9 mouse cellular contexts compared by ENCODE assay signal in the genomic region with DNA sequence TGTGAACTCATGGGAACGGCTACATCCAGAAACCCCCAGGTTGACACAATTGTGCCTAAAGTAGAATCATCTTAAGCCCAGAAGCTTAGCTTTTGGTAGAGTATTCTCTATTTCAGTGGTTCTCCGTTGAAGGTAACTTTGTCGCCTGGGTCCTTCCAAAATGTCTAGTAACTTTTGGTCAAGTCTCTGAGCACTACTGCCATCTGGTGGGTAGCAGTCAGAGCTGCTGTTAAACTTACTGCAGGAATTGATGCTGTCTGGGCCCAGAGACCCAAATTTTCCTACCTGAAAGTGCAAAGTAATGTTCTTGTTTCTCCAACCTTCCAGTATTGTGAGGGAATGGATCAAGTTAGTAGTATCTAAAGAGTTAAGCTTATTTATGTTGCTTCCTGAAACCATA. TPM values are rescaled to one million over a fixed set of nuclear protein-coding genes. Genes with fewer than 3 reads are reported as not detected.
A peak's percentile ranks its signal among the peaks of the same experiment; 100 is the strongest.
DNase-seq lines count a peak whose midpoint lies in the region; ATAC-seq and TF ChIP-seq lines count a peak whose summit lies in the region.
"Had no signal": no experiment of that assay in that cellular context is flagged by ENCODE, and none has a peak within 500 bp of the region (broad histone marks: within the 10 kb centered on the region; RNA-seq: fewer than 3 reads in every experiment).

No protein-coding gene starts in this region.

- no peaks in the 10 kb centered on the region for H3K36me3 ChIP-seq in forebrain, postnatal 0 days (ENCODE audit: insufficient read depth)
- H3K36me3 ChIP-seq in forebrain, embryonic 12.5 days (replicated peaks): no peaks in the 10 kb centered on the region
- H3K36me3 ChIP-seq in liver, embryonic 11.5 days (ENCODE audit: control insufficient read depth, insufficient read depth, low read length): no peaks in the 10 kb centered on the region
- H3K36me3 ChIP-seq: liver, embryonic 13.5 days had no signal

- no peak overlapping the region for H3K9ac ChIP-seq in forebrain, postnatal 0 days
- no peak overlapping the region for H3K9ac ChIP-seq in forebrain, embryonic 12.5 days
- no peak overlapping the region for H3K9ac ChIP-seq in liver, embryonic 11.5 days (ENCODE audit: low read depth, low read length)
- H3K9ac ChIP-seq: liver, embryonic 13.5 days had no signal

- CTCF ChIA-PET in Patski (lab: Charles Lee): interaction anchor here (1.0 to 1.3 kb wide), 3 partner anchors 9 to 103 kb away, joined by 3 read pairs; no protein-coding TSS in a partner anchor

- no peak for ATAC-seq in forebrain, postnatal 0 days
- no peak for ATAC-seq in forebrain, embryonic 12.5 days (ENCODE audit: low FRiP score)
- ATAC-seq in liver, embryonic 11.5 days (replicated peaks; ENCODE audit: low FRiP score): no peak
- no peak for ATAC-seq in Patski

- POLR2A ChIA-PET in Patski (lab: Charles Lee): no interaction called here

- no peaks in the 10 kb centered on the region for H3K27me3 ChIP-seq in forebrain, postnatal 0 days (ENCODE audit: insufficient read depth, low read length)
- peaks cover 12% of the 10 kb centered on the region; the same call in 1 of the 2 replicates for H3K27me3 ChIP-seq in forebrain, embryonic 12.5 days
- no peaks in the 10 kb centered on the region for H3K27me3 ChIP-seq in liver, embryonic 11.5 days (replicated peaks; ENCODE audit: control insufficient read depth, insufficient read depth, low read length)
- H3K27me3 ChIP-seq in Patski: peaks cover 39% of the 10 kb centered on the region

- H3K4me2 ChIP-seq in forebrain, postnatal 0 days (ENCODE audit: low read depth): no peak overlapping the region
- H3K4me2 ChIP-seq in forebrain, embryonic 12.5 days: no peak overlapping the region
- no peak overlapping the region for H3K4me2 ChIP-seq in liver, embryonic 11.5 days
- H3K4me2 ChIP-seq: liver, embryonic 13.5 days had no signal

- WGBS in forebrain, postnatal 0 days: 52% methylated on average over 3 of the region's 3 CpGs
- 68% methylated on average over 3 of the region's 3 CpGs for WGBS in forebrain, embryonic 12.5 days
- 55% methylated on average over 3 of the region's 3 CpGs for WGBS in liver, embryonic 11.5 days

- peak; percentile 46 for TF ChIP-seq CTCF in forebrain, postnatal 0 days (IDR thresholded peaks at IDR 0.05; ENCODE audit: low read depth)
- peak; percentile 63 for TF ChIP-seq CTCF in Patski (IDR thresholded peaks at IDR 0.05)

- no peak overlapping the region for H3K4me3 ChIP-seq in forebrain, postnatal 0 days (ENCODE audit: low read depth, low read length)
- no peak overlapping the region for H3K4me3 ChIP-seq in forebrain, embryonic 12.5 days (replicated peaks)
- H3K4me3 ChIP-seq in liver, embryonic 11.5 days (ENCODE audit: low read depth, low read length): no peak overlapping the region
- H3K4me3 ChIP-seq: liver, embryonic 13.5 days had no signal

- in situ Hi-C loops in Patski (cut with MboI; ENCODE audit: low pct_unique_long_range_greater_than_20kb): loop anchor here (10.0 kb wide), 1 partner anchor 102 kb away; no protein-coding TSS in a partner anchor

- no peaks in the 10 kb centered on the region for H3K4me1 ChIP-seq in forebrain, postnatal 0 days (ENCODE audit: insufficient read depth)
- H3K4me1 ChIP-seq in forebrain, embryonic 12.5 days: no peaks in the 10 kb centered on the region
- H3K4me1 ChIP-seq in liver, embryonic 11.5 days (replicated peaks; ENCODE audit: control insufficient read depth, insufficient read depth, low read length): no peaks in the 10 kb centered on the region
- H3K4me1 ChIP-seq: liver, embryonic 13.5 days had no signal

- peak; percentile 7 for DNase-seq in forebrain, postnatal 0 days
- DNase-seq in liver: peak; percentile 24
- no peak for DNase-seq in liver, embryonic 11.5 days (ENCODE audit: low spot score)
- no peak for DNase-seq in Patski (ENCODE audit: low read depth, low spot score)
- peak; percentile 28 to 56 for DNase-seq in kidney, postnatal 36 days
- DNase-seq in ovary, postnatal 36 days (ENCODE audit: low spot score): no peak
- no peak for DNase-seq in urinary bladder, postnatal 10 days (ENCODE audit: low spot score)
- DNase-seq: liver, embryonic 13.5 days had no signal

- no peak overlapping the region for H3K27ac ChIP-seq in forebrain, postnatal 0 days (ENCODE audit: low read depth, low read length)
- H3K27ac ChIP-seq in forebrain, embryonic 12.5 days: no peak overlapping the region
- H3K27ac ChIP-seq in liver, embryonic 11.5 days (ENCODE audit: low read depth, low read length): no peak overlapping the region
- H3K27ac ChIP-seq: liver, embryonic 13.5 days had no signal

- no peaks in the 10 kb centered on the region for H3K9me3 ChIP-seq in forebrain, postnatal 0 days (ENCODE audit: low read length)
- H3K9me3 ChIP-seq in forebrain, embryonic 12.5 days: no peaks in the 10 kb centered on the region
- H3K9me3 ChIP-seq in liver, embryonic 11.5 days (ENCODE audit: control insufficient read depth, low read length): no peaks in the 10 kb centered on the region
- H3K9me3 ChIP-seq: liver, embryonic 13.5 days had no signal

RNA-seq across cellular contexts. Expression of a gene that starts 17.9 kb away (rescaled TPM):
- 1.4 and 3.1 TPM in 2 replicates for total RNA-seq in forebrain, postnatal 0 days (2014; rRNA removed)
- 4.3 and 6.1 TPM in 2 replicates for polyA plus RNA-seq in forebrain, postnatal 0 days (2015; fragmentation: Nextera tagmentation; extraction: Ambion mirVana)
- polyA plus RNA-seq in forebrain, embryonic 12.5 days (2016; fragmentation: Nextera tagmentation; extraction: Ambion mirVana): 5.6 and 6.1 TPM in 2 replicates
- polyA plus RNA-seq in liver, embryonic 11.5 days (2014; fragmentation: Nextera tagmentation; extraction: Ambion mirVana): 11.0 and 11.5 TPM in 2 replicates
- not detected for polyA plus RNA-seq in Patski (2021)

RNA-seq across cellular contexts. Expression of a gene that starts 29.1 kb away (rescaled TPM):
- total RNA-seq in forebrain, postnatal 0 days (2014; rRNA removed): 0.38 and 1.2 TPM in 2 replicates
- polyA plus RNA-seq in forebrain, postnatal 0 days (2015; fragmentation: Nextera tagmentation; extraction: Ambion mirVana): 0.33 and 0.39 TPM in 2 replicates
- polyA plus RNA-seq in forebrain, embryonic 12.5 days (2016; fragmentation: Nextera tagmentation; extraction: Ambion mirVana): 0.08 and 0.15 TPM in 2 replicates
- 0.19 and 0.27 TPM in 2 replicates for polyA plus RNA-seq in liver, embryonic 11.5 days (2014; fragmentation: Nextera tagmentation; extraction: Ambion mirVana)
- polyA plus RNA-seq in Patski (2021): not detected

Comparison
In these comparisons a context has a peak if more than half of its experiments do, and no peak if none do; other contexts are left out.
1. DNase-seq: peak in forebrain, postnatal 0 days (single experiment), liver (single experiment) and kidney, postnatal 36 days (2 of 2); none in liver, embryonic 11.5 days (single experiment), Patski (single experiment), ovary, postnatal 36 days (single experiment) and urinary bladder, postnatal 10 days (single experiment).